Mouse (Mus musculus) megakaryocyte progenitor cell, adult 5-6 weeks (primary cell): Measurements from ENCODE around the gene Cep126. TPM values are rescaled to one million over a fixed set of nuclear protein-coding genes. Genes with fewer than 3 reads are reported as not detected.

ENCODE experiments used
- ATAC-seq: replicated peaks from 2 replicates; pipeline ENCODE4 v1.8.0; 2016; ENCODE audit warnings: mild to moderate bottlenecking, moderate TSS enrichment, inconsistent platforms; ENCODE audit not compliant: poor library complexity
- total RNA-seq, 2 experiments: library from RNA; stranded (forward) in 1 of 2; stranded (reverse) in 1 of 2; fragments of 157-497, 149-512 nt in 1 of 2; fragments of 200-1000 nt in 1 of 2; gene quantifications; 2 replicates each; pipeline versions ENCODE4 v1.2.3 to v1.2.4; 2015 to 2017

The Cep126 gene
- total RNA-seq (2015) (2.1 TPM in 2 replicates), total RNA-seq (2017) (0.37 and 0.61 TPM in 2 replicates)

GRCm38 (mm10) chr9:8134117-8134574, at the start of gene Cep126:
Cep126 (minus strand) TSS chr9:8134294.
- peak; percentile 99 for ATAC-seq

- peak; percentile 81 for ATAC-seq
These were observed 45.5 kb upstream of the Cep126 start for GRCm38 (mm10) chr9:8179554-8179953.

- ATAC-seq, result no peak
These were observed 43.0 kb upstream of the Cep126 start for GRCm38 (mm10) chr9:8177099-8177498.

GRCm38 (mm10) chr9:8157011-8157410, 22.9 kb upstream of the Cep126 start:
- ATAC-seq, result no peak

GRCm38 (mm10) chr9:8139501-8139900, 5.4 kb upstream of the Cep126 start:
- ATAC-seq, result no peak

- no peak for ATAC-seq
These were observed 443 bp downstream of the Cep126 start for GRCm38 (mm10) chr9:8133586-8134115.

GRCm38 (mm10) chr9:8123495-8123894, 10.6 kb downstream of the Cep126 start:
- ATAC-seq, result no peak

- 0 out of 2 replicates have a peak, but pooled peaks have one; percentile 11 for ATAC-seq
These were observed 19.6 kb downstream of the Cep126 start for GRCm38 (mm10) chr9:8114516-8114915.

- no peak for ATAC-seq
These were observed 31.0 kb downstream of the Cep126 start for GRCm38 (mm10) chr9:8103050-8103449.

GRCm38 (mm10) chr9:8100962-8101361, 33.1 kb downstream of the Cep126 start:
- no peak for ATAC-seq

- ATAC-seq, result no peak
These were observed 55.2 kb downstream of the Cep126 start for GRCm38 (mm10) chr9:8078882-8079281.

GRCm38 (mm10) chr9:8074345-8074744, 59.7 kb downstream of the Cep126 start:
- 0 out of 2 replicates have a peak, but pooled peaks have one; percentile 37 for ATAC-seq

- no peak for ATAC-seq
These were observed 60.8 kb downstream of the Cep126 start for GRCm38 (mm10) chr9:8073203-8073755.

- no peak for ATAC-seq
These were observed 74.5 kb downstream of the Cep126 start for GRCm38 (mm10) chr9:8059636-8060035.

GRCm38 (mm10) chr9:8054831-8055230, 79.3 kb downstream of the Cep126 start:
- no peak for ATAC-seq

GRCm38 (mm10) chr9:8043044-8043387, 91.1 kb downstream of the Cep126 start:
- ATAC-seq, result peak; percentile 27

GRCm38 (mm10) chr9:8042338-8043043, 91.6 kb downstream of the Cep126 start, which contains the start of gene Cfap300:
Cfap300 (minus strand) TSS chr9:8042823.
- ATAC-seq, result peak; percentile 99

GRCm38 (mm10) chr9:8035546-8035945, 98.5 kb downstream of the Cep126 start:
- no peak for ATAC-seq

- no peak for ATAC-seq
These were observed 99.0 kb downstream of the Cep126 start for GRCm38 (mm10) chr9:8035091-8035490.

- ATAC-seq, result no peak
These were observed 100.0 kb downstream of the Cep126 start for GRCm38 (mm10) chr9:8034143-8034542.

- no peak for ATAC-seq
These were observed 101.2 kb downstream of the Cep126 start for GRCm38 (mm10) chr9:8032847-8033246.
